Mouse (Mus musculus) E14TG2a.4 (cell line): ENCODE results near the gene Btbd19.
A peak's percentile ranks its signal among the peaks of the same experiment; 100 is the strongest.

Experiments
- H3K27me3 ChIP-seq: 2 replicates; pipeline ENCODE4 v1.6.1; 2014; ENCODE audit warnings: low read length, control low read depth; ENCODE audit not compliant: insufficient read depth
- H3K36me3 ChIP-seq: 2 replicates; pipeline ENCODE4 v1.6.1; 2014; ENCODE audit warnings: low read length, control low read depth; ENCODE audit not compliant: insufficient read depth
- H3K4me1 ChIP-seq: replicated peaks from 2 replicates; pipeline ENCODE4 v1.6.1; 2014; ENCODE audit warnings: low read depth, low read length, control low read depth
- H3K4me3 ChIP-seq: replicated peaks from 2 replicates; pipeline ENCODE4 v1.5.1; 2014; ENCODE audit warnings: mild to moderate bottlenecking, low read length
- H3K9me3 ChIP-seq: 2 replicates; pipeline ENCODE4 v1.6.1; 2014; ENCODE audit warnings: low read length, control low read depth
- CTCF ChIP-seq: conservative IDR thresholded peaks from 2 replicates; pipeline ENCODE4 v1.5.1; 2014; ENCODE audit warnings: low read length
- NANOG ChIP-seq: IDR thresholded peaks from 2 replicates; pipeline ENCODE4 v1.6.1; 2014; ENCODE audit warnings: borderline replicate concordance, low read length, mixed read lengths
- POU5F1 ChIP-seq: IDR thresholded peaks from 2 replicates; pipeline ENCODE4 v1.6.1; 2014; ENCODE audit warnings: low read length, borderline replicate concordance

The Btbd19 gene

GRCm38 (mm10) chr4:117110985-117111384 lies 14.5 kb downstream of the Btbd19 start:
- Histone ChIP-seq H3K36me3 (peaks cover 98% of the 10 kb centered on the region), H3K4me3 (no peak overlapping the region; the same call in 1 of the 2 replicates), H3K27me3 (no peaks in the 10 kb centered on the region), H3K4me1 (peaks cover 68% of the 10 kb centered on the region), H3K9me3 (no peaks in the 10 kb centered on the region)
- no peak for TF ChIP-seq POU5F1
- no peak for TF ChIP-seq NANOG
- TF ChIP-seq CTCF: no peak

- Histone ChIP-seq H3K9me3 (no peaks in the 10 kb centered on the region), H3K27me3 (no peaks in the 10 kb centered on the region), H3K4me1 (peaks cover 75% of the 10 kb centered on the region), H3K4me3 (peak overlapping the region; percentile 73), H3K36me3 (peaks cover 98% of the 10 kb centered on the region)
- no peak for TF ChIP-seq CTCF
- no peak for TF ChIP-seq POU5F1
- TF ChIP-seq NANOG: no peak
These were observed 15.3 kb downstream of the Btbd19 start for GRCm38 (mm10) chr4:117110249-117110648.

- Histone ChIP-seq H3K36me3 (peaks cover 98% of the 10 kb centered on the region), H3K27me3 (no peaks in the 10 kb centered on the region), H3K9me3 (no peaks in the 10 kb centered on the region), H3K4me3 (peak overlapping the region; percentile 73), H3K4me1 (peaks cover 79% of the 10 kb centered on the region)
- TF ChIP-seq CTCF: no peak
- TF ChIP-seq POU5F1: no peak
- TF ChIP-seq NANOG: no peak
These were observed 16.2 kb downstream of the Btbd19 start for GRCm38 (mm10) chr4:117109330-117109729.

GRCm38 (mm10) chr4:117108524-117108849 lies 17.0 kb downstream of the Btbd19 start:
- Histone ChIP-seq H3K4me1 (peaks cover 80% of the 10 kb centered on the region), H3K4me3 (peak overlapping the region; percentile 73), H3K36me3 (peaks cover 98% of the 10 kb centered on the region), H3K27me3 (no peaks in the 10 kb centered on the region), H3K9me3 (no peaks in the 10 kb centered on the region)
- TF ChIP-seq NANOG (no peak), POU5F1 (no peak), CTCF (no peak)

- peak overlapping the region; percentile 73 for H3K4me3 ChIP-seq
- peaks cover 80% of the 10 kb centered on the region for H3K4me1 ChIP-seq
- H3K36me3 ChIP-seq: peaks cover 98% of the 10 kb centered on the region
- H3K27me3 ChIP-seq: no peaks in the 10 kb centered on the region
- no peaks in the 10 kb centered on the region for H3K9me3 ChIP-seq
- TF ChIP-seq CTCF (no peak), NANOG (no peak), POU5F1 (no peak)
These were observed 17.6 kb downstream of the Btbd19 start for GRCm38 (mm10) chr4:117107813-117108523.

GRCm38 (mm10) chr4:117105127-117105526 lies 20.4 kb downstream of the Btbd19 start:
- Histone ChIP-seq H3K4me1 (peaks cover 97% of the 10 kb centered on the region), H3K27me3 (no peaks in the 10 kb centered on the region), H3K9me3 (no peaks in the 10 kb centered on the region), H3K4me3 (peak overlapping the region; percentile 52), H3K36me3 (peaks cover 100% of the 10 kb centered on the region)
- no peak for TF ChIP-seq POU5F1
- no peak for TF ChIP-seq CTCF
- no peak for TF ChIP-seq NANOG

GRCm38 (mm10) chr4:117104672-117105071 lies 20.9 kb downstream of the Btbd19 start:
- Histone ChIP-seq H3K9me3 (no peaks in the 10 kb centered on the region), H3K27me3 (no peaks in the 10 kb centered on the region), H3K36me3 (peaks cover 100% of the 10 kb centered on the region), H3K4me1 (peaks cover 97% of the 10 kb centered on the region), H3K4me3 (peak overlapping the region; percentile 52)
- TF ChIP-seq CTCF: peak; percentile 23; the same call in 1 of the 2 replicates
- TF ChIP-seq POU5F1: no peak
- no peak for TF ChIP-seq NANOG

- Histone ChIP-seq H3K9me3 (no peaks in the 10 kb centered on the region), H3K4me1 (peaks cover 97% of the 10 kb centered on the region), H3K36me3 (peaks cover 86% of the 10 kb centered on the region), H3K27me3 (no peaks in the 10 kb centered on the region), H3K4me3 (peak overlapping the region; percentile 13; the same call in 1 of the 2 replicates)
- TF ChIP-seq CTCF (peak; percentile 56), POU5F1 (no peak), NANOG (no peak)
These were observed 24.3 kb downstream of the Btbd19 start for GRCm38 (mm10) chr4:117101218-117101617.
